Mouse (Mus musculus) intestine, postnatal 0 days (tissue): ENCODE measurements around the gene Gm45062. TPM values are rescaled to one million over a fixed set of nuclear protein-coding genes. Genes with fewer than 3 reads are reported as not detected.

Experiments used
- ATAC-seq: fragments of 200-750 bp; cut with Nextera tagmentation; 2 replicates; pipeline ENCODE4 v1.8.0; 2017; ENCODE audit warnings: mild to moderate bottlenecking, moderate TSS enrichment, moderate library complexity
- H3K27ac ChIP-seq: fragments of 300-500 bp; sonication (generic); 2 replicates; pipeline ENCODE4 v1.5.1; 2014; ENCODE audit warnings: mild to moderate bottlenecking, low read depth, low read length, moderate library complexity
- H3K27me3 ChIP-seq: fragments of 300-500 bp; sonication (generic); replicated peaks from 2 replicates; pipeline ENCODE4 v1.6.1; 2014; ENCODE audit warnings: low read length, mixed read lengths; ENCODE audit not compliant: control insufficient read depth, insufficient read depth
- H3K36me3 ChIP-seq: fragments of 300-500 bp; sonication (generic); 2 replicates; pipeline ENCODE4 v1.6.1; 2014; ENCODE audit warnings: mild to moderate bottlenecking, moderate library complexity; ENCODE audit not compliant: control insufficient read depth, insufficient read depth
- H3K4me1 ChIP-seq: fragments of 300-500 bp; sonication (generic); replicated peaks from 2 replicates; pipeline ENCODE4 v1.6.1; 2014; ENCODE audit warnings: antibody characterized with exemption, low read length, mixed read lengths; ENCODE audit not compliant: control insufficient read depth, insufficient read depth
- H3K4me2 ChIP-seq: fragments of 300-500 bp; sonication (generic); replicated peaks from 2 replicates; pipeline ENCODE4 v1.6.1; 2014; ENCODE audit warnings: low read depth, mild to moderate bottlenecking, moderate library complexity
- H3K4me3 ChIP-seq: fragments of 300-500 bp; sonication (generic); 2 replicates; pipeline ENCODE4 v1.5.1; 2014; ENCODE audit warnings: low read depth, low read length
- H3K9ac ChIP-seq: fragments of 300-500 bp; sonication (generic); 2 replicates; pipeline ENCODE4 v1.6.1; 2014; ENCODE audit warnings: mild to moderate bottlenecking, low read depth, low read length
- H3K9me3 ChIP-seq: fragments of 300-500 bp; sonication (generic); 2 replicates; pipeline ENCODE4 v1.6.1; 2016; ENCODE audit warnings: mixed run types; ENCODE audit not compliant: control insufficient read depth
- CTCF ChIP-seq: sonication (generic); IDR thresholded peaks from 2 replicates; pipeline ENCODE4 v1.5.1; 2016; ENCODE audit warnings: low read depth, mild to moderate bottlenecking, control low read depth, antibody characterized with exemption, moderate library complexity
- WGBS: fragments of 180-500 bp; shearing (Covaris S2); extraction: QIAGEN DNeasy Blood & Tissue Kit; methylation state at CpG from one replicate; pipeline ENCODE4 v1.1.7; 2014; 5-methylcytosine and 5-hydroxymethylcytosine counted together
- polyA plus RNA-seq: library from polyadenylated mRNA; unstranded; fragments of >200 nt; fragmentation: Nextera tagmentation; extraction: Ambion mirVana; gene quantifications from 2 replicates; pipeline ENCODE4 v1.2.1, GENCODE M21; 2015

Gm45062 gene
- polyA plus RNA-seq, 1 experiment from 2014 or later = 0.30 TPM

GRCm38 (mm10) chr6:8497234-8497867 is 238.1 kb downstream of the Gm45062 start:
- no peaks in the 10 kb centered on the region for H3K36me3 ChIP-seq
- no peak for ATAC-seq
- no peak overlapping the region for H3K27ac ChIP-seq
- H3K4me3 ChIP-seq = no peak overlapping the region
- no peaks in the 10 kb centered on the region for H3K9me3 ChIP-seq
- H3K27me3 ChIP-seq = no peaks in the 10 kb centered on the region
- H3K9ac ChIP-seq = no peak overlapping the region
- no peak overlapping the region for H3K4me2 ChIP-seq
- 66% methylated on average over 6 of the region's 6 CpGs for WGBS
- no peak for TF ChIP-seq CTCF
- H3K4me1 ChIP-seq = no peaks in the 10 kb centered on the region

GRCm38 (mm10) chr6:8497868-8498257 is 238.6 kb downstream of the Gm45062 start:
- ATAC-seq = no peak
- no peaks in the 10 kb centered on the region for H3K4me1 ChIP-seq
- no peak overlapping the region for H3K9ac ChIP-seq
- TF ChIP-seq CTCF = no peak
- H3K36me3 ChIP-seq = no peaks in the 10 kb centered on the region
- no peaks in the 10 kb centered on the region for H3K27me3 ChIP-seq
- no peak overlapping the region for H3K4me3 ChIP-seq
- H3K4me2 ChIP-seq = no peak overlapping the region
- H3K27ac ChIP-seq = no peak overlapping the region
- WGBS = 43% methylated on average over 6 of the region's 6 CpGs
- H3K9me3 ChIP-seq = no peaks in the 10 kb centered on the region

- no peaks in the 10 kb centered on the region for H3K4me1 ChIP-seq
These were observed 239.7 kb downstream of the Gm45062 start for GRCm38 (mm10) chr6:8498961-8499360.

GRCm38 (mm10) chr6:8503953-8504352 is 244.7 kb downstream of the Gm45062 start:
- Histone ChIP-seq H3K4me1 (no peaks in the 10 kb centered on the region), H3K27me3 (no peaks in the 10 kb centered on the region), H3K9me3 (no peaks in the 10 kb centered on the region), H3K27ac (no peak overlapping the region), H3K4me3 (no peak overlapping the region), H3K4me2 (no peak overlapping the region), H3K36me3 (no peaks in the 10 kb centered on the region), H3K9ac (no peak overlapping the region)
- ATAC-seq = no peak
- no peak for TF ChIP-seq CTCF
- WGBS = 33% methylated on average over 3 of the region's 3 CpGs

More at GRCm38 (mm10) chr6:8498961-8499360, 239.7 kb downstream of the Gm45062 start:
- TF ChIP-seq CTCF = no peak
- Histone ChIP-seq H3K4me3 (no peak overlapping the region), H3K9me3 (no peaks in the 10 kb centered on the region), H3K36me3 (no peaks in the 10 kb centered on the region), H3K9ac (no peak overlapping the region), H3K27me3 (no peaks in the 10 kb centered on the region), H3K4me2 (no peak overlapping the region), H3K27ac (no peak overlapping the region)
- ATAC-seq = no peak
- WGBS = 92% methylated on average over 3 of the region's 3 CpGs

- Histone ChIP-seq H3K4me1 (no peaks in the 10 kb centered on the region), H3K4me3 (no peak overlapping the region), H3K27me3 (no peaks in the 10 kb centered on the region), H3K27ac (no peak overlapping the region), H3K4me2 (no peak overlapping the region), H3K9me3 (no peaks in the 10 kb centered on the region), H3K36me3 (no peaks in the 10 kb centered on the region), H3K9ac (no peak overlapping the region)
- 84% methylated on average over 6 of the region's 6 CpGs for WGBS
- TF ChIP-seq CTCF = no peak
- no peak for ATAC-seq
These were observed 245.4 kb downstream of the Gm45062 start for GRCm38 (mm10) chr6:8504521-8505228.

GRCm38 (mm10) chr6:8506631-8507030 is 247.4 kb downstream of the Gm45062 start:
- Histone ChIP-seq H3K36me3 (no peaks in the 10 kb centered on the region), H3K4me2 (no peak overlapping the region), H3K9ac (no peak overlapping the region), H3K27me3 (no peaks in the 10 kb centered on the region), H3K27ac (no peak overlapping the region), H3K9me3 (no peaks in the 10 kb centered on the region), H3K4me1 (peaks cover 3% of the 10 kb centered on the region; the same call in 1 of the 2 replicates), H3K4me3 (no peak overlapping the region)
- TF ChIP-seq CTCF = no peak
- peak; percentile 66 for ATAC-seq
